Mouse (Mus musculus) embryonic facial prominence, embryonic 15.5 days (tissue): ENCODE data around the gene Sept5. TPM values are rescaled to one million over a fixed set of nuclear protein-coding genes. Genes with fewer than 3 reads are reported as not detected.

ENCODE experiments used
- ATAC-seq: fragments of 200-750 bp; cut with Nextera tagmentation; 2 replicates; pipeline ENCODE4 v1.8.0; 2017; ENCODE audit warnings: low read depth, moderate TSS enrichment; ENCODE audit not compliant: insufficient number of reproducible peaks, low FRiP score, low TSS enrichment
- H3K27ac ChIP-seq: fragments of 300-500 bp; sonication (generic); replicated peaks from 2 replicates; pipeline ENCODE4 v1.5.1; 2015; ENCODE audit warnings: mild to moderate bottlenecking, inconsistent platforms
- H3K27me3 ChIP-seq: fragments of 300-500 bp; sonication (generic); 2 replicates; pipeline ENCODE4 v1.6.1; 2015; ENCODE audit warnings: inconsistent platforms
- H3K36me3 ChIP-seq: fragments of 300-500 bp; sonication (generic); 2 replicates; pipeline ENCODE4 v1.6.1; 2015; ENCODE audit warnings: mild to moderate bottlenecking, inconsistent platforms
- H3K4me1 ChIP-seq: fragments of 300-500 bp; sonication (generic); 2 replicates; pipeline ENCODE4 v1.6.1; 2015; ENCODE audit warnings: inconsistent platforms
- H3K4me2 ChIP-seq: fragments of 300-500 bp; sonication (generic); replicated peaks from 2 replicates; pipeline ENCODE4 v1.6.1; 2015; ENCODE audit warnings: mild to moderate bottlenecking, inconsistent platforms
- H3K4me3 ChIP-seq: fragments of 300-500 bp; sonication (generic); replicated peaks from 2 replicates; pipeline ENCODE4 v1.5.1; 2015; ENCODE audit warnings: mild to moderate bottlenecking, inconsistent platforms
- H3K9ac ChIP-seq: fragments of 300-500 bp; sonication (generic); 2 replicates; pipeline ENCODE4 v1.6.1; 2015; ENCODE audit warnings: inconsistent platforms
- H3K9me3 ChIP-seq: fragments of 300-500 bp; sonication (generic); replicated peaks from 2 replicates; pipeline ENCODE4 v1.6.1; 2016; ENCODE audit warnings: inconsistent platforms
- WGBS: fragments of 180-500 bp; shearing (Covaris S2); methylation state at CpG from one replicate; pipeline ENCODE4 v1.1.7; 2015; 5-methylcytosine and 5-hydroxymethylcytosine counted together
- polyA plus RNA-seq: library from polyadenylated mRNA; unstranded; fragments of >200 nt; fragmentation: Nextera tagmentation; extraction: Ambion mirVana; gene quantifications from 2 replicates; pipeline ENCODE4 v1.2.1, GENCODE M21; 2015

The Sept5 gene
- polyA plus RNA-seq, 1 experiment from 2014 or later: 64.8 TPM

DNA sequence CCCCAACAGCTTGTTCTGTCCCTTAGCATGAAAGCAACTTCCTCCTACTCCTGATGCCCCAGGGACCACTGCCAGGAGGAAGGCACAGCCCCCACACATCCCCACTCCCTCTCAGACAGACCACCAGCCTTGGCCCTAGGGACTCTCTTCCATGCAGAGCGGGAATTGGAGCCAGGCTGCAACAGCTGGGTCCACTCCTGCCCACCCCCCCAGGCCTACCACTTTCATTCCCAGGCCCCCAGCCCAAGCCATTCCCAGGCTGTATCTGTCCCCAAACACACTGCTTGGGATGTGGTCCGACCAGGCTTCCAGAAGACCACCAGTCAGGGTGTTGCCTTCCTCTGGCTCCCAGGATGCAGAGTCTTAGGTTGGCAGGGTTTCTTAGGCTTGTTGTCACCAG lies 20.7 kb downstream of the Sept5 start:
- no peaks in the 10 kb centered on the region for H3K9me3 ChIP-seq
- no peak overlapping the region for H3K9ac ChIP-seq
- no peak overlapping the region for H3K4me2 ChIP-seq
- H3K27ac ChIP-seq: no peak overlapping the region
- no peak overlapping the region for H3K4me3 ChIP-seq
- 49% methylated on average over 2 of the region's 2 CpGs for WGBS
- no peak for ATAC-seq
- H3K4me1 ChIP-seq: peaks cover 10% of the 10 kb centered on the region
- no peaks in the 10 kb centered on the region for H3K36me3 ChIP-seq
- H3K27me3 ChIP-seq: 0 out of 2 replicates have a peak, but pooled peaks cover 7% of the 10 kb centered on the region

DNA sequence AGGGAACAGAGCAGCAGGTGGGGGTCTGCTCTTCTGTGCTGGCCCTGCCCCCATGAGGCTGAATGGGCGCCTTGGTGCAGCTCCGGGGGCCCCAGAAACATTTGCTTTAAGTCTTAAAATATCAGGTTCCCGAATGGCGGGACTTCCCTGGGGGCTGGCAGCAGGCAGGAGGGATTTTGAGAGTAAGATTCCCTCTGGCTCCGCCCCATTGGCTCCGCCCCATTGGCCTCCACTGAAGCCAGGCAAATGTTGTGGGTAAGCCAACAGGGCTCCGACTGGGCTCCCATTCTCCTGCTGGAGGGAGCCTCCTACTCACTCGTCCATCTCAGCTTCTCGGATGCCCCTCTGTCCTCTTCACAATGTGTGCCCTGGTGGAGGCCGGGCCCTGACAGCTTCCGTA lies 21.5 kb downstream of the Sept5 start:
- H3K27me3 ChIP-seq: 0 out of 2 replicates have a peak, but pooled peaks cover 7% of the 10 kb centered on the region

DNA sequence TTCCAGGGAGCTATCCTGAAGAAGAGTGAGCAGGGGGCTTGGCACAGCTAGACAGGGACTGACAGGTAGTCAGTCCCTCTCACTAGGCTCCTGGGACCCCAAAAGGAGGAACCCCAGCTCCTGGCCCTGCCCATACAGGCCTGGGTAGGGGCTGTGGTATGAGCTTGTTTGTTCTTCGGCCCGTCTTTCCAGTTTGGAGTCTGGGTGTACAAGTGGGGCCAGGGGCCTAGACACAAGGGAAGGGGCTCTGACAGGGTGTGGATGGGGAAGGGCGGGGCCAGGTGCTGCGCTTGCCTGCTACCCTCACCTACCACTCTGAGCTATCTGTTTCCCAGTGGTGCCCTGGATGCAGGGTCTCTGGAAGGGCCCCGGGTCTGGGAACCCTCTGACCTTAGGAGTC lies 24.0 kb downstream of the Sept5 start:
- Histone ChIP-seq H3K9ac (no peak overlapping the region), H3K4me2 (no peak overlapping the region), H3K4me3 (no peak overlapping the region), H3K9me3 (no peaks in the 10 kb centered on the region), H3K4me1 (peaks cover 25% of the 10 kb centered on the region), H3K27me3 (0 out of 2 replicates have a peak, but pooled peaks cover 3% of the 10 kb centered on the region), H3K36me3 (no peaks in the 10 kb centered on the region), H3K27ac (peak overlapping the region; percentile 68; the same call in 1 of the 2 replicates)
- no peak for ATAC-seq
- 74% methylated on average over 5 of the region's 5 CpGs for WGBS

More for the DNA sequence above, 21.5 kb downstream of the Sept5 start:
- Histone ChIP-seq H3K36me3 (no peaks in the 10 kb centered on the region), H3K9me3 (no peaks in the 10 kb centered on the region), H3K4me3 (no peak overlapping the region), H3K4me1 (peaks cover 14% of the 10 kb centered on the region), H3K4me2 (peak overlapping the region; percentile 27; the same call in 1 of the 2 replicates), H3K9ac (no peak overlapping the region), H3K27ac (0 out of 2 replicates have a peak overlapping the region, but pooled peaks have one; percentile 9)
- WGBS: 10% methylated on average over 11 of the region's 11 CpGs
- peak; percentile 56; the same call in 1 of the 2 replicates for ATAC-seq

DNA sequence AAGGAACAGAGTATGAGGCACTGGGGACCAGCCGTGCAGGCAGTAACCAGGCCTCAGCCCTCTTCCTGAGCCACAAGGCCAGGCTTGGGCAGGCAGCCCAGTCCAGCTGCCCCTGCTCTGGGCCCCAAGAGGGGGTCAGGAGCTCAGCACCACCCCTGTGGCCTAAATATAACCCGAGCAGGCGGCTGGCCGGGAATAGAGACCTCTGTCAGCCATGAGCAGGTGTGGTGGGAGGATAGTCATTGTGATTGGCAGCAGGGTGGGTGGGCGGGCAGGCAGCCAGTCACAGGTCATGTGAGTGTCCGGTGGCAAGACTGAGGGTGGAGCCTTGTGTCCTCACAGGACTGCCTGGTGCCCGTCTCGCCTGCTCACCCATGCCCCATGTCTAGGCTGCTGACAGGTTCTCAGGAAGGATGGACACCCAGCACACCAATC lies 25.5 kb downstream of the Sept5 start:
- Histone ChIP-seq H3K9me3 (no peaks in the 10 kb centered on the region), H3K4me3 (no peak overlapping the region), H3K27ac (peak overlapping the region; percentile 40; the same call in 1 of the 2 replicates), H3K4me1 (peaks cover 25% of the 10 kb centered on the region), H3K36me3 (no peaks in the 10 kb centered on the region), H3K9ac (no peak overlapping the region), H3K4me2 (no peak overlapping the region), H3K27me3 (no peaks in the 10 kb centered on the region)
- ATAC-seq: peak; percentile 35; the same call in 1 of the 2 replicates
- WGBS: 47% methylated on average over 8 of the region's 8 CpGs

DNA sequence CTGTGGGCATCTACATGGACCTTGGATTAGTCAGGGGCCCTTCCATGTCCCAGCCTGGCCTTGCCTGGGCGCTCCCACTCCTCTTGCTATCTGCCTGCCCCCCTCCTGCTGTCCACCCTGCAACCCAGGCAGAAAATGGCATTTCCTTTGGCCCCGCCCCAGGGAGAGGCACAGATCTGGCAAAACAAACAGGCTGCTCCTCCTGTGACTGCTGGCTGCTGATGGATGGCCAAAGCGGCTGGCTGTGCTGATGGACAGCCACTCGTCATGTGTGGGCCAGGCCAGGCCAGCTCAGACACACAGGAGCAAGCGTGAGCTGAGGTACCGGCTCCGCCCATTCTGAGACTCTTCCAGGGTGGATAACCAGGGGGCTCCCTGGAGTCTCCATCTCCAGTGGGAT lies 28.3 kb downstream of the Sept5 start:
- H3K27ac ChIP-seq: peak overlapping the region; percentile 44; the same call in 1 of the 2 replicates
- H3K9me3 ChIP-seq: no peaks in the 10 kb centered on the region
- WGBS: 51% methylated on average over 7 of the region's 7 CpGs
- H3K9ac ChIP-seq: no peak overlapping the region
- no peaks in the 10 kb centered on the region for H3K27me3 ChIP-seq
- H3K36me3 ChIP-seq: no peaks in the 10 kb centered on the region
- H3K4me3 ChIP-seq: no peak overlapping the region
- 0 out of 2 replicates have a peak, but pooled peaks have one; percentile 8 for ATAC-seq
- peaks cover 17% of the 10 kb centered on the region for H3K4me1 ChIP-seq
- no peak overlapping the region for H3K4me2 ChIP-seq

DNA sequence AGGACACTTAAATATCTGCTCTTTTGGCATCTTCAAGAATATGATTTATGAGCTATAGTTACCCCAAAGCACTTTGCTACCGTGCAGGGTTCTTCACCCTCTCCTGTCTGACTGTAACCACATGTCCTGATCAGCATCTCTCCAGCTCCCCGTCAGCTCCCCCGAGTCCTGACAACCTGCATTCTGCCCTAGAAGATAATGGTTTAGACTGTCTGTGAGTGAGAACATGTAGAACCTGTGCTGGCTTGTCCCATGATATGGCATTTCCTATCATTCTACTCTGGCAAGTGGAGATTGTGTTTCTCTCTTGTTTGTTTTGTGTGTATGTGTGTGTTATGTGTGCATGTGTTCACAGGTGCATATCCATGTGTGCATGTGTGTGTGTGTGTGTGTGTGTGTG lies 31.7 kb downstream of the Sept5 start:
- Histone ChIP-seq H3K27ac (no peak overlapping the region), H3K27me3 (peaks cover 5% of the 10 kb centered on the region; the same call in 1 of the 2 replicates), H3K4me1 (peaks cover 11% of the 10 kb centered on the region), H3K4me2 (no peak overlapping the region), H3K4me3 (no peak overlapping the region), H3K36me3 (no peaks in the 10 kb centered on the region), H3K9ac (no peak overlapping the region), H3K9me3 (no peaks in the 10 kb centered on the region)
- WGBS: 56% methylated on average over 3 of the region's 3 CpGs
- ATAC-seq: no peak

DNA sequence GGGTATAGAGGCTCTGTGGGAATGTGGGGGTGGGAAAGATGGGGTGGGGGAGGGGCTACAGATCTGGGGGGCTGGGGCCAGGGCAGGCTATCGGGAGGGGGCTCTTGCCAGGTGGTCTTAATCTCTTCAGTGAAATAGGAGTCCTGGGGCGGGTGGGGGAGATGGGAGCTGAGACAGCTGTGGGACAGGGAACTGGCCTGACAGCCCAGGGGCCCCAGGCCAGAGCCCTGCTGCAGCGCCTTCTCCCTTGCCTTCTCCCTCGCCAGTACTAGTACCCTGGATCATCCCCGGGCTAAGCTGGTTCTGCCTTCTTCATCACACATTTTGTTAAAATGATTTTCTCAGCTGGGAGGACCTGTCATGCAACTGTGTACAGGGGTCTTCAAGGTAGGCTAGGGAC lies 33.5 kb downstream of the Sept5 start:
- no peak overlapping the region for H3K27ac ChIP-seq
- no peak overlapping the region for H3K4me2 ChIP-seq
- WGBS: 43% methylated on average over 5 of the region's 5 CpGs
- H3K9me3 ChIP-seq: no peaks in the 10 kb centered on the region
- no peak overlapping the region for H3K9ac ChIP-seq
- H3K4me1 ChIP-seq: peaks cover 9% of the 10 kb centered on the region
- no peak overlapping the region for H3K4me3 ChIP-seq
- no peaks in the 10 kb centered on the region for H3K36me3 ChIP-seq
- H3K27me3 ChIP-seq: peaks cover 19% of the 10 kb centered on the region
- ATAC-seq: no peak

DNA sequence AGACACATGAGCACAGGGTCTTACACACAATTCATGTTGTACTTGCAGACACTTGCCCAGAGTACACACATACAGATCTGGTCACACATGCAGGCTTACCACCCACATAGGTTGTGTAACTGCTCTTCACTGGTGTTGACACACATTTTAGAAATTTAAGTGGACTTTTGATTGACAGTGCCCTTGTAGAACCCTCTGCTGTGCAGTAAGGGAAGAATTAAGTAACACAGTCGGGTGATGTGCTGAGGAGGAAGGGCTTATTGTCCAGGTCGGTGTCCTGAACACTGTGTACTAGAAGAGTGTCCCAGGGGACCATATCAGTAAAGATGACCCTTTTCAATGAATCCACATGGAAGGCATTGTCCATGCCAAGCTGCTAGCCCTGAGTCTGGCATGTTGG lies 35.8 kb downstream of the Sept5 start:
- 64% methylated on average over 2 of the region's 2 CpGs for WGBS
- Histone ChIP-seq H3K4me3 (no peak overlapping the region), H3K4me1 (peaks cover 22% of the 10 kb centered on the region), H3K9ac (no peak overlapping the region), H3K4me2 (no peak overlapping the region), H3K36me3 (no peaks in the 10 kb centered on the region), H3K27ac (no peak overlapping the region), H3K9me3 (no peaks in the 10 kb centered on the region), H3K27me3 (peaks cover 42% of the 10 kb centered on the region)
- no peak for ATAC-seq

DNA sequence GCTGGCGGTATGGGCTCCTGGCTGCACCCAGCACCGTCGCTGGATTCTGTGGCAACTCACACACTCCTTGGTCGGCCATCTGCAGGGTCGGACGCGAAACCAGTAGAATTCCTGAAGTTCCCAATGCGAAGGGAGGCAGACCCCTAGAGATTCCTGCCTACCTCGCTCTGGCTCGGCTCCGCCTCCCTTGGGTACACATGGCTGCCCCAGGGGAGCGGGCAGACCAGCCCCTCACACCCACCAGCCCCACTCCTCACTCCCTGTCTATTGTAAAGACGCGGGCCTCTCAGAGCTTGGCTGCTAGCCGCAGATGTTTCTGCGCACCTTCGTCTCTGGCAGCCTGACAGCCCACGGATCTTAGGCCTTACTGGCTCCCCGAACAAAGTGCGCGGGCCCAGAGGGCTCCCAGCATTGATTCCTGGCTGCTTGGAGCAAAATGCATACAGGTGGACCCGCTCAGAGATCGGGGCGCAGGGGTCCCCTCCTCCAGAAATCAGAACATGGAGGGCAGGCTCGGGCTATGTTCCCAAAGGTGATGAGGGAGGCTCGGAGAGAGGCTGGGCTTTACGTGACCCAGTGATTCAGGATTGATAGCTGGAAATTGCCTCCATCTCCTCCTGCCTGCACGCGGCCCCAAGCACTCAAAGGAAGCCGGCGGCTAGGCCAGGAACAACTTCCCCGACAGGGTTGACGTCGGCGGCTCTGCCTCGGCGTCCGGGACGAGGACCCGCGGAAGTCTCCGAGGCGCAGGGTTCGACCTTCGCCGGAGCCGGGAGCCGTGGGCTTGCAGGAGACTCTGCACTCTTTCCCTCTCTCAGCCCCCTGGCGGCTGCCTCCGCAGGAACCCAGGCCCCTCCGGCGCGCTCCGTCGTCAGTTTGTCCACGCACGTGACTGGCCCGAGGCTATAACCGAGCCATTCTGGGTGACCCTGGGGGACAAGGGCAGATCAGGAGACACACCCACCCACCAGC lies 38.4 kb downstream of the Sept5 start:
- H3K9ac ChIP-seq: no peak overlapping the region

DNA sequence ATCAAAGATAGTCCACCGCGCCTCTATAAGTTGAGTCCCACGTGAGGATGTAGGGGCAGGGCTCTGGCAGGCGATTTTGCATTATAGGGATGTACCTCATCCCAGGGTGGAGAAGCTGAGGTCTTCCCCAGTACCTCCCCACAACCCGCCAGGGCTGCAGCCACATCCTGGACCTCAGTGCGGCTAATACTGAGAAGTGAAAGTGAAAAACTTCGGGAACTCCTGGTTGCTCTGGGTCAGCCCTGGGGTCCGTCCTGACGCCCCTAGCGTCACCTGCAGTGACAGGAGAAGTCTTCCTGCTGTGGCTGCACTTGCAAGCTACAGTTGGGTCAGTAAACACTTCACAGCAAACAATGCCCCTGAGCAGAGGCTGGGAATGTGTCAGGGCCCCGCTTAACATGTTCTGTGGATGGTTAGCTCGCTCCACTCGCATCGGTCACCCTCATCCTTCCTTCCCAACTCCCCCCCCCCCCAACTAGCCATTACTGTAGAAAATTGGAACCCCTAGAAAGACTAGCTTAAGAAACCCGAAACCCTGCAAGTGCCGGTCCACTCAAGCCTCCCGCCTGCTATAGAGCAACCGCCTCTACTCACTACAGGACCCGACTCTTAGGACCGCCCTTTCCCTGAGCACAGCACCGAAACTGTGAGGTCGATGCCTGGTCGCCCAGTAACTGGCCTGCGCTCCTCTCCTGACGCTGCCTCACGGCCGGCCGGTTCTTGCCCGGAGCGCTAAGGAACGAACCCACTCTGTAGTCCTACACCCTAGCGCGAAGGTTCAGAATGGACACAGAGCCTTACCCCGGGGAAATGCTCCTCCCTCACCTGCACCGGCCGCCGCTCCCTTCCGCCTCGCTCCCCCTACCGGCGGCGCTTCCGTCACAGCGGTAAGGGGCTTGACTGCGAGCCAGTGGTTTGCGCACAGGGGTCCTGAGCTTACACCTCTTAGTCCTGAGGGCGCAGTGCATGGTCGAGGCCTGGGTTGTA lies 39.7 kb downstream of the Sept5 start, which contains the start of gene Tbx1:
TSS of gene Tbx1 (minus strand) at position 868 of the 987 bp plus-strand sequence.
- Histone ChIP-seq H3K9ac (no peak within 1 kb of the TSS), H3K36me3 (no peaks in the 10 kb centered on the region), H3K4me2 (peak within 1 kb of the TSS; percentile 54), H3K4me3 (peak within 1 kb of the TSS; percentile 35), H3K27ac (no peak within 1 kb of the TSS), H3K9me3 (no peaks in the 10 kb centered on the region), H3K4me1 (peaks cover 46% of the 10 kb centered on the region), H3K27me3 (peaks cover 78% of the 10 kb centered on the region)
- ATAC-seq: no peak
- WGBS: 6% methylated on average over 48 of the region's 48 CpGs

More for the DNA sequence above, 38.4 kb downstream of the Sept5 start:
- peaks cover 43% of the 10 kb centered on the region for H3K4me1 ChIP-seq
- WGBS: 3% methylated on average over 59 of the region's 59 CpGs
- H3K27me3 ChIP-seq: peaks cover 66% of the 10 kb centered on the region
- H3K4me3 ChIP-seq: peak overlapping the region; percentile 21
- no peaks in the 10 kb centered on the region for H3K9me3 ChIP-seq
- H3K36me3 ChIP-seq: no peaks in the 10 kb centered on the region
- no peak overlapping the region for H3K27ac ChIP-seq
- peak overlapping the region; percentile 54 for H3K4me2 ChIP-seq
- ATAC-seq: no peak
